Mouse (Mus musculus) mature B cell (primary cell): ENCODE data around the gene Tmem37.

ENCODE experiments used
- in situ Hi-C: fragments of 300-500 bp; cut with MboI; formaldehyde crosslinking; loops from 2 replicates; pipeline ENCODE4 v1.14.3; 2019

Gene Tmem37

DNA sequence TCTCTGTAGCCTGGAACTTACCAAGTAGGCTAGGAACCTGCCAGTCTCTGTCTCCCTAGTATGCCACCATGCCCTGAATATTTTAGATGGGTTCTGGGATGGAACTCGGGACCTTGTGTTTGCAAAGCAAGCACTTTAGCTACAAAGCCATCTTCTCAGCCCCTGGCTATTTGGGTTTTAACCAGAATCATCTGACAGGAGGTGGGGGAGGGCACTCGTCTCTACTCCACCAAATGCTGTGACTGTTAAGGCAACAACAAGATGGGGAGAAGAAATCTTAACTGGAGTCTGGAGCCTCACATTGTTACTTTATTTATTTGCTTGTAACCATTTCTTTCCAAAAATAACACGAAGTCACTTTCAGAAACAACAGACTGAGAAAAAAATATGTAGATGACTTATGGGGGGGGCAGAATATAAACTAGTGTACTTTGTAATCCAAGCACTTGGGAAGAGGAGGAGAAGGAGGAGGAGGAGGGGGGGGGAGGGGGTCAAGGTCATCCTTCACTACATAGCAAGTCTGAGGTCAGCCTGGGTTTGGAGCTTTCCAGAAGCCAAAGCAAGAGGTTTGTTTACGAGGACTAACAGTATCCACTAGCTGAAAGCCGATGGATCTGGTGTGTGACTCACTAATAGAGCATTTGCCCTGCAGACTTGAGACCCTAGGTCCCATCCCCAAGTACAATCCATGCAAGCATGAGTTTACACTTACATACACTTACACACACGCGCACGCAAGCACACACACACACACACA is 16.0 kb downstream of the Tmem37 start:
- in situ Hi-C loops, result no loop called here

DNA sequence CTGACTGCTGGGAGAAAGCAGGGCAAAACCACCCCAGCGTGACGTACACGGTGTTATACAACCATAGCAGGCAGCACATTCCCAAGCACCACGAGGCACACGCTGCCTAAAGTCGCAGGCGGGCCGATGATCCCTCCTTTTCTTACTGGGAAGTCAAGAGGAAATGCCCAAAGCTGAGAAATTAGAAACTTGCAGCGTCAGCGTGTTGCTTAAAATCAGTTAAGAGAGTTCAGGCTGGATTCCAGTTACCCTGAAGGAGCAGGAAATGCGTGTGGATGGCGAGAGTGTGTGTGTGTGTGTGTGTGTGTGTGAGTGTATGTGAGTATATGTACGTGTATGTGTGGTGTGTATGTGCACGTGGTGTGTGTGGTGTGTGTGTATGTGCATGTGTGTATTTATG is 16.8 kb downstream of the Tmem37 start:
- in situ Hi-C loops, result no loop called here

DNA sequence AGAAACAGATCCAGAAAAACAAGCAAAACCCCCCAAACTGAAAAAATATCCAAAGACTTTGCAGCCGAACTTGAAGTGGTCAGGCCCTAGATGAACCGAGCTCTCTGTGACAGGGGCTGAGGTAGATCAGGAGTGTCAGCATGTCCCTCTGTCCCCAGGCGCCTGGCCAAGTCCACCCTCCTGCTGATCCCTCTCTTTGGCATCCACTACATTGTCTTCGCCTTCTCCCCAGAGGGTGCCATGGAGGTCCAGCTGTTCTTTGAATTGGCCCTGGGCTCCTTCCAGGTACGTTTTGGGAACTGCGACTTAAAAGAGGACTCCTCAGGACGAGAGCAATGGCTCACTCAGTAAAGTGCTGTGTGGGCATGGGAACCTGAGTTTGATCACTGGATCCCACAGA is 17.6 kb downstream of the Tmem37 start:
- in situ Hi-C loops, result no loop called here

DNA sequence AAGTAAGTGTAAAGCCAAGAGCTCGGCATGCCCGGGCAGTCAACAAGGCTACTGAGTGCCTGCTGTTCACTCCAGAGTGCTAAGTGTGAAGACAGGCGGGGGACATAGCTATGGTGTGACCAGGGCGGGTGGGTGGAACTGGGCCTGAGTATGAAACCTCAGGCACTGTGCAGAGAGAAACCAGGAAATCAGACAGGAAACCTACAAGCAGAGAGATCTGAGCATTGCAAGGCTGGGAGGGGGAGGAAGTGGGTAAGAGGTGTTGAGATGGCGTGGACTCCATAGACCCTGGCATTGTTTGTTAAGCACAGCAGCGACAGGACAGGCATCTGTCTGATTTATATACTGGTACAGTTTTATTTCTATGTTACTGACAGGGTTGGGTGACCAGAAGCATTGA is 18.4 kb downstream of the Tmem37 start:
- in situ Hi-C loops, result no loop called here

DNA sequence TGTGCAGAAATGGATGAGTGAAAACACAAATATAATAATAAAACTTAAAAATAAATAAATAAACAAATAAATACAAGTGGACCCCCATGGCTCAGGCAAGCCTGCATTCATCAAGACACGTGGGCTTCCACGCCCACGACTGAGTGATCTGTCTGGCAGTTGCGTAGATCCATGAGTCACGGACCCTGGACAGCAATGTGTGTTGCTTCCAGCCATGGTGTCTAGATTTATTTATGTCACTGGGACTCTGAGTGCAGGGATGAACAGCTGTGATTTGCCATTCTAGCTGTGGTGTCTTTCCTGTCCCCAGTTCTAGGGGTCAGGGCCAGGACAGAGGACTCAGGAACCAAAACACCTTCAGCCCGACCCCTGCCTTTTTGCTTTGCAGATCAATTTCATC is 18.9 kb downstream of the Tmem37 start:
- in situ Hi-C loops, result no loop called here

DNA sequence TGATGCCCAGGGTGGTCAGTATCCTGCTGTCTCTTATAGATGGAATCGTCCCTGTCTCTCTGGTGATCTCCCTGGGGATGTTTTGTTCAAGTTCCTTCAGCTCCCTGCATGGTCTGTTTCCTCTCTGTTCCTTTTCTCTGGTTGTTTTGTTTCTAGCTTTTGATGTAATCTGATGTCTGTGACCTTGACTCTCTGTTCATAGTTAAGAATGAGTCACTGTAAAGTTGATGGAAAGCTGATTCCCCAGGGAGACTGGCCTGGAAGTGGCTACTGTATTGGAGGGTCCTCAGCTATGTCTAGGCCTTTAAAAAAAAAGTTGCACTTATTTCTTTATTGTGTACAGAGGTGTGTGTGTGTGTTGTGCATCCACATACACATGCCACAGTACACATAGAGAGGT is 22.8 kb downstream of the Tmem37 start:
- in situ Hi-C loops, result no loop called here

DNA sequence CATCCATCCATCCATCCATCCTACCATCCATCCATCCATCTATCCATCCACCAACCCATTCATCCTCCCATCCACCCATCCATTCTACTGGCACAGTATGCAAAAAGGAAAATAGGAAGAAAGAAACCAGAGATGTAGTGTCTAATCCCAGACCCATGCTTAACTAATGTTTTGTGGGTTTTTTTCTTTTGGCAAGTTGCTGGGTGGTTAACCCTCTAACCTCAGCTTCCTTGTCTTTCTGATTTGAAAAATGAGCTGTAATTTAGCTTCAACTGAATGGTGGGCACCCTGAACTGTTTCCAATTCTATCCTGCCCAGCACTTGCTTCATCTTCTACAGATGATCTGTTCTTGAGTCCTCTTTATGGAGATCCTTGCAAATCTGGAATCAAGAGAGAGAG is 26.5 kb downstream of the Tmem37 start:
- in situ Hi-C loops, result no loop called here

DNA sequence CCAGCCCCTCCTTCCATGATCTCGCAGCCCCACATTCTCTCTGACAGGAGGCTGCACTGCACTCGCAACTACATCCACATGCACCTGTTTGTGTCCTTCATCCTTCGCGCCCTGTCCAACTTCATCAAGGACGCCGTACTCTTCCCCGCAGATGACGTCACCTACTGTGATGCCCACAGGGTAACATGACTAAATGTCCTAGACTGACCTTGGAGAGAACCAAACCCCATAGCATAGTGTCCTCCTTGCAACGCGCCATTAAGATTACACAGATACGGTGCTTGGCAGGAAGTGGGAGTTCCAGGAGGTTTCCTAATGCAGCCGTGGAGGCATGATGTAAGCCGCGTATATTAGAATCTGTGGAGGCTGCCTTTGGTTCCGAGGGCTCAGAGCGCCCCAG is 29.3 kb downstream of the Tmem37 start:
- in situ Hi-C loops, result no loop called here

DNA sequence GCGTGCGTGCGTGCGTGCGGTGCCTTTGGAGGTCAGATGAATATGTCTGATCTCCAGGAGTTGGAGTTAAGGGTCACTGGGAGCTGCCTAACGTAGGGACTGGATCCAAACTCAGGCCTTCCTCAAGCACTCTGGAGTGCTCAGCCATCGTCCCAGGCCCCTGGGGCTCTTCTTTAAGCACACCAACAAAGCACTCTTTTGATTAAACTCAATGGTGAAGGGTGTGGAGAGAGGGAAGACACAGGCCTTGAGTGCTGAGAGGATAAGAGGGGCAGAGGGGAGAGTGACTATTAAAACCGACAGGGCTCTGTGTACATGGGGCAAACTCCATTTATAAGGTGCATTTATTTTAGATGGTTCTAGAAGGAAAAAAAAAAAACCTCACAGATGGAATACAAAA is 31.5 kb downstream of the Tmem37 start:
- in situ Hi-C loops, result no loop called here

DNA sequence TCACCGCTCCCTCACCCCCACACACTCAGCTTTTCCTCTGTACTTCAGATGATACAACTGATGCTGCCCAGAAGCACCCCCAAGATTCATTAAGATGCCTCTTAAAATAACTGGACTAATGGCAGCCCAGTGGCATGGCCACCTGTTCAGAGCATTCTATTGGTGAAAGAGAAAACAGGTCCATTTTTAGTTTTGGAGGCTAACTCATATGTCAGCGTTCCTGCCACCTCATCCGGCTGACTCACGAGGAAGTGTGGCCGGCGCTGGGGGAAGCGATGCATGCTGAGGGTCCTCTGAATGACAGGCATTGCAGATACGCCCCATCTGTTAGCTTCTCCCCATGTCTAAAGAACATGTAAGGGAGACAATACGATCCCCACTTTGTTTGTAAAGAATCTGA is 35.3 kb downstream of the Tmem37 start:
- in situ Hi-C loops, result no loop called here

DNA sequence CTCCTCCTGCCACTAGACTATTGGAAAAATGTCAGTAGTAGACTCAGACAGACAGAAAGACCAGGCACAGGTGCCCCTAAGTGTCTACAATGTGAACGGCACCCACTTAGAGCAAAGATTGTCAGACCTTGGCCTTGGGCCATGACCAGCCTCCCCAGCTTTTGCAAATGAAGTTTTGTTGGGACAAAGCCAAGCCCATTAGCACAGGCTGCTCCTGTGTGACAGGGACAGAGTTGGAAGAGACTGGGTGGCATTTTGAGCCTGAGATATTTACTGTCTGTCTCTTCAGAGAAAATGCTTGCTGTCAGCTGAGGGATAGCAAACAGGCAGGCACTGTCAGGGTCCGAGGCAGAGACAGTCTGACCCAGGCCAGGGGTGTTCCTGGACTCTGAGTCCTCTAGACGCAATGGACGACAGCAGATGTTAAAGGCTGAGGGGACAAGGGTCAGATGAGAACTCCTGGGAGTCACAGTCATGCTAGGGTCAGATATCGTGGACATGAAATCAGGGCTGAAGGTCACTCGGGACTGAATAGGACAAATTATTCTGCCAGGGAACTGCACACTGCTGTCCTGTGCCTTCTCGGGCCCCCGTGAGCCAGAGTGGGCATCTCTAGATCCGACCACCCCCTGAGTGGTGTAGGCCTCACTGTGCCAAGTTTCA is 36.7 kb downstream of the Tmem37 start:
- in situ Hi-C loops, result no loop called here

DNA sequence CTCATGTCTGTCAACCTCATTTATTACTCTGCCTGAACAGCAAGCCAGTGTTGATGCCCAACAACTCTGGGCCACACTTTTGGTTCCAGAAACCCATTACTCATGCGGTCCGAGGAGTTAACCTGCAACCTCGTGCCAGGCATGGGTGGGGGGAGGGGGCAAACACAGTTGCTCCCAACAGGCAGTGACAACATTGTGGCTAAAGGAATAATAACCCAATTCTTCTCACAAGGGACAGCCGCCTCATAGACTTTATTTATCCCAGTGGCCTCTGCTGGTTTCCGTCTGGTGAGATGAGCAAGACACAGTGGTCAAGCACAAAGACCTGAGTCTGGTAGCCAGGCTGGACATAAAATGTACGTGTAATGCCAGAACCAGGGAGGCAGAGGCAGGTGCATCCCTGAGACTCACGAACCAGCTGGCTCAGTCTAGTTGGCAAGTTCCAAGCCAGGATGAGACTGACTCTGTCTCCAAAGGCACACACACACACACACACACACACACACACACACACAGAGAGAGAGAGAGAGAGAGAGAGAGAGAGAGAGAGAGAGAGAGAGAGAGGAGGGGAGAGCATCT is 38.3 kb downstream of the Tmem37 start:
- in situ Hi-C loops, result no loop called here

DNA sequence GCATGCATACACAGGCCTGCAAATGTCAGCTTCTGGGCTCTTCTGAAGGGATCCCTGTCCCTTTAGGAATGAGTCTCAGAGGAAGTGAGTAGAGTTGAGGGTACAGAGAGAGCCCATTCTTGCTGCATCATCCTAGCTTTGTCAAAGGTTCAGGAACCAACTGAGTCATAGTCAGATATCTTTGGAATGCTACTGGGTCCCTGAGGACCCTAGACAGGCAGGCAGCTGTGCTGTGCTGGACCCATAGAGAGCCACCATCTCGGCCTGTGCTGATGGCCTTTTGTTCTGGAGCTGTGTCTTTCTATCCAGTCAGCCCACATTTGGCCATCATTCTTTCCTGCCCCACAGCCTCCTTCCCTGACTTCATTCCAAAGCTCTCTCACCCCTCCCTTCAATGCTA is 39.1 kb downstream of the Tmem37 start:
- in situ Hi-C loops, result no loop called here

DNA sequence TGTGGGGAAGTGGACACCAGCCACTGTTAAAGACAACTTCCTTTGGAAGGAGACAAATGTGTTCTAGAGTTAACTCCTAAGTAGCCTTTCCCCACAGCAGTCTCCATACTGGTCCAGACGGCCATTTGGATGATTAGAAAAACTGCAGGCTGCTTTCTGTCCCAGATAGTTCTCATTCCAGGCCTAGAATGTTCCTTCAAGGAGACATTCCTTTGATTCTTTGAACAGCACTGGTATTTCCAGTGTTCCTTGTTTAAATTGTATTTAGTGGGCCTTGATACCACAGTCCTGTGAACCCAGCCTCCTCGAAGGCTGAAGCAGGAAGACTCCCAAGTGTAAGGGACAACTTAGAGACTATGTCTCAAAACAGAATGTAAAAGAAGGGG is 40.4 kb downstream of the Tmem37 start:
- in situ Hi-C loops, result no loop called here

DNA sequence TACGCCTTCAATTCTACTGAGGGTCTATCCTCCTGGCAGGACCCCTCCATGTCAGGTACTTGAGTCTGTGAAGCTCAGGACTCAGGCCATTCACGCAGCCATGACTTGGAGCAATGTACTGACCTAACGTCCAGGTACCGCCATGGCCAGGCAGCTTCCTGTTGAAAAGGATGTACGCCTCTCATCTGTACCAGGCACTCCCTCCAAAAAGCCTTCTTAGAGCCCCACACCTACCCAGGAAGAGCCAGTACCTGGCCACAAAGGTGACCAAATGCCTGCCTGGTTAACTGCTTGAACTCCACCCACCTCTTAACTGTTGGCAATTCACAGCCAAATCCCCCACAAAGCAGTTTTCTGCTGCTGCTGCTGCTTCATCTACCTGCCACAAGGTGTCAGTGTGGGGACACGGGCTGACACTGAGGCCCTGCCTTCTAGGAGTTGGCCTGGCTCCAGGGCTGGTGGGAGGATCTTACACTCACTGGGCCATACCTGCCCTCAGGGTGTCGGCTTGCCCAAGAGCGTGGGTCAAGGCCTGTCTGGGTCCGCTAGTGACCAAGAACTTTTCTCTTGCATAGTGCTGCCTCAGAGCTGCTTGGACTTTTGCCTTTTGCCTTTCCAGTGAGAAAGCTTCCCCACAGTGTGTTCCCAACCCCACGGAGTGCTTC is 40.9 kb downstream of the Tmem37 start:
- in situ Hi-C loops, result no loop called here

DNA sequence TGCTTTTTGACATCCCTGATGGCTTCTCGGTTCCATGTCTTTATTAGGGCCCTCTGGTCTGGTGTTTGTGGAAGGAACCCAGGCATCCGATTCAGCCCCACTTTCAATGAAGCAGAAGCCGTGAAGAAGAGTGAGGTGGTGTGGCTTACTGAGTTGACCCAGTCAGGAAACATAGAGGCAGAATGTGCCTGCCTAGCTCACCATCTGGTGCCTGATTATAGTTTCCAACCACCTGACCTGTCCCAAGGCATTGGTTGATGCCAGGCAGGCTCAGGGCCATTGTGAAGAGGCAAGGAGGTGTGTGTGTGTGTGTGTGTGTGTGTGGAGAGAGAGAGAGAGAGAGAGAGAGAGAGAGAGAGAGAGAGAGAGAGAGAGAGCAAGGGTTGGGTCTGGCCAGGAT is 43.4 kb downstream of the Tmem37 start:
- in situ Hi-C loops, result no loop called here

DNA sequence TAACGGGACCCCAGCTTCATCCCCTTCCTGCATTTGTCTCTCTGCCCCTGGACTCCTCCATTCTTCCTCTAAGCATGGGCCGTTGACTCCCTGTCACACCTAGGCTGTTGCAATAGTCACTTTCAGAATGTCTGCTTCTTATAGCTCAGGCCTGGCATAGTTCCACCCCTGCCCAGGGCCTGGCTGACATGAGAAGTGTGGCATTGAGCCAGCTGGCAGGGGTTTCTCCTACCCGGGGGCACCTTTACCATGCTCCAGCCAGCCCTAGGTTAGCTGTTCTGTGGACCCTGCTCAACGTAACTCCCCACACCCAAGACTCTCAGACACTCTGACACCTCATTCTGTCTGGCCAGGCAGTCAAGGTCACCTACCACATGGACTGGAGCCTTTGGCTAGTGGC is 46.2 kb downstream of the Tmem37 start:
- in situ Hi-C loops, result no loop called here

DNA sequence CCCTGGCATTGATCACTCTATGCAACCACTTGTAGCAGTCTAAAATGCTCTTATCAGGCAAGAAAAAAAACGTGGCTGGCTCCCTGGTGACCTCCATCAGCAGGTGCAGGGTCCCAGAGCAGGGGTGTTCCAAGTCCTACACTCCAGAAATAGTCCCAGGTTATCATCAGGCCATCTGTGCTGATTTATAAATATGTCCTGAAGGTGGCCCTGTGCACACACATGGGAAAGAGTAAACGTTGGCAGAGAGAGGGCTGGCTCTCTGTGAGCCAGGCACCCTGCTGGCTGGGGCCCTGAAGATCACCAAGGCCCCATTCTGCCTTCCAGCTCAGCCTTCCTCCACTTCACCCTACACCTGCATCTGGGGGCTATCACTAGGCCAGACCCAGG is 48.8 kb downstream of the Tmem37 start:
- in situ Hi-C loops, result no loop called here

DNA sequence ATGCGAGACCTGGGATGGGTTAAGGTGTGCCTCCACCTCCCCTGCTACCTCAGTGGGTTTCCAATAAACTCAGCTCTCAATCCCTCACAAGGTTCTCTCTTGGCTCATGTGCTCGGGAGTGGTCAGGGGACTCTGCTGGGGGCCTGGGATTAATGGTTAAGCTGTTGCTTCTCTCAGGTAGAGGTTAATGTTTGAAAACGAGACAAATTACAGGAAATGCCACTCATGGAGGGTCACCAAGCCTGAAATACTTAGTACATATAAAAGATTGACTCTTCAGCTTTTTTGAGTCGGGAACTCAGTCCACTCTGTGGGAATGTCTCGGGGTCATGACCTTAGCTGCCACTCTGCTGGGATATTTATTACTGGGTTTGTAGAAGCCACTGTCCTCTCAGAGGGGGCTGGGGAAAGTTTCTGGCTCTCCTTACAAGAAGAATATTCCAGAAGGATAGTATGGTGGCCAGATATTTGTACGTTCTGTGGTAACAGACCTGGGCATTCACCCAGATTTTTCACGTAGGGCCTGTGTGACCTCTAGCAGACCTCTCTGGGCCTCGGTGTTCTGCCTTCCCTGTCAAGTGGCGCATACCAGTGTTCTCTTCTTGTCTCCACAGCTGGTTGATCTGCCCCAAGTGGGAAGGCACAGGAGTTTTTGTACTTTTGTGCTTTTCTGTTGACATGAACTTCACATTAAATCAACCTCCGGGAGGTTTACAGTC is 49.4 kb downstream of the Tmem37 start:
- in situ Hi-C loops, result no loop called here

DNA sequence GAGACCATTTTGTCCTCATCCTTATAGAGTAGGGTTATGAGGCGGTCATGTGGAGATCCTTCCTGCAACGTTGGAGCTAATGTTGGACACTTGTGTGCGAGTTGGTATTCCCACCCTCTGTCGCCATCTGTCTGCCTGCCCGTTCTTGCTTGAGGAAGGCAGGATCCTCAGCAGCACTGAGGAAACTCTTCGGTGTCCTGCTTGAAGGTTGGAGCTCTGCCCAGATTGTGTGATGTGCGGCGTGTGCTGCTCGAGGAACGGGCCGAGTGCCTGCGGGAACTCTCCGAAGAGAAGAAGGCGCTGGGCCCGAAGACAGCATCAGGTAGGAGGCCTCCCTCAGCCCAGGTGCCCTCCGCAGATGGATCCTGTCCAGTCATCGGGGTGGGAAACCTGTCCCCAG is 51.9 kb downstream of the Tmem37 start:
- in situ Hi-C loops, result no loop called here

DNA sequence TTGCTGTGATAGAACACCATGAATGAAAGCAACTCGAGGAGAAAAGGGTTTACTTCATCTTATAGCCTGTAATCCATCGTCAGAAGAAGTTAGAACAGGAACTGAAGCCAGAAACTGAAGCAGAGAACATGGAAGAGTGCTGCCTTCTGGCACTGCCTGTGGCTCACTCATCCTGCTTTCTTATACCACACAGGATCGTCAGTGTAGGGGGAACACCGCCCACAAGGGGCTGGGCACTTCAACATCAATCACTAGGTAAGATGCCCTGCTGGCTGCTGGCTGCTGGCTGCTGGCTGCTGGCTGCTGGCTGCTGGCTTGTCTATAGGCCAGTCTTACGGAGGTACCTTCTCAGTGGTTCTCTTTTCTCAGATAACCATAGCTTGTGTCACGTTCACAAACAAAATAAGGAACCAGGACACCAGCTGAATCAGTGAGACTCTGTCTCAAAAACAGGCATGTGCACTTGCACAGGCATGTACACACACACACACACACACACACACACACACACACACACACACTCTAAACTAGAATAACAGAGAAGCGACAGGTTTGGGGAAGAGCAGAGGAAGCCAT is 53.5 kb downstream of the Tmem37 start:
- in situ Hi-C loops, result no loop called here

DNA sequence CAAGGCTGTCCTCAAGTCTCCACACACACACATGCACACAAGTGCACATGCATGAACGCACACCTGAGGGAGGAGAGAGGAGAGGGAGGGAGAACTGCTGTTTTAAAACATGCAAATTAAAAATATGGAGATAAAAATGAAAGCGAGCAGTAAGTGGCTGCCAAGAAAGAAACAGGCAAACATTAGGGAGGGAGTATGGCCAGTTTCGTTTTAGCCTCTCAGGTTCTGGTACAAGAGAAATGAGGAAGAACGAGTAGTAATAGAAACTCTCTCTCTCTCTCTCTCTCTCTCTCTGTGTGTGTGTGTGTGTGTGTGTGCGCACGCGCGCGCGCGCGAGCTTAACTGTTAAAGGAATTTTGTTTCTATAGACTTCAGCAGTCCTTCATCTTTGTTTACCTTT is 54.4 kb downstream of the Tmem37 start:
- in situ Hi-C loops, result no loop called here
